Mouse (Mus musculus): Measurements from ENCODE around the gene Gm20425. TPM values are rescaled to one million over a fixed set of nuclear protein-coding genes. Genes with fewer than 3 reads are reported as not detected.
A peak's percentile ranks its signal among the peaks of the same experiment; 100 is the strongest.

Gm20425 gene
- polyA plus RNA-seq, 1 experiment from 2014 or later = not detected

DNA sequence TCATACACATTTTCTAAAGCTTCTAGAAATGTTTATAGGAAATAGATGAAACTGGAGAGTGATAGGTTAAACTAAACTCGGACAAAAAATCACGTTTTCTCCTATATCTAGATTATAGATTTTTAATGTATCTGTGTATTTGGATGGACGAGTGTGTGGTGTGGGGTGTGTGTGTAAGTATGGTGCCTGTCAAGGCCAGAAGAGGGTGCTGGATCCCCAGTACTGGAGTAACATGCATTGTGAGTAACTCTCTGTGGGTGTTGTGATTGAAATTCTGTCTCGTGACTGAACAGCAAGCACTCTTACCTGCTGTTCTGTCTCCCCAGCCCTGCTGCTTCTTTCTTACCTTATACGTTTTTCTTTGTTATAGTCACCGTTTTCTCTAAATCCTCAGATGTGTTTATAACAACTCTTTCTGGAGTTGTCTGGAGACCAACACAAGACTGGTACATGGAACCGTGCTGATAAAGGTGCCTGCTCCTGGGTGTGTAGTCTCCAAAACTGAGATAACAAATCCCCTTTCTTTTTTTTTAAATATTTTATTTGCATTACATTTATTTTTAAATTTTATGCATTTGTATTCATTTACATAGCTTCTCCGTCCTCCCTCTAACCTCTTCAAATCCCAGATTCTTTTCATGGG lies 16.5 kb upstream of the Gm20425 start:
- no peaks in the 10 kb centered on the region for H3K4me1 ChIP-seq (replicated peaks; ENCODE audit: control insufficient read depth, insufficient read depth, low read length)
- no peak overlapping the region for H3K9ac ChIP-seq (ENCODE audit: low read depth, low read length)
- H3K36me3 ChIP-seq (ENCODE audit: control insufficient read depth, insufficient read depth, low read length) = no peaks in the 10 kb centered on the region
- no peaks in the 10 kb centered on the region for H3K9me3 ChIP-seq (ENCODE audit: control insufficient read depth, low read length)
- no peaks in the 10 kb centered on the region for H3K27me3 ChIP-seq (replicated peaks; ENCODE audit: control insufficient read depth, insufficient read depth, low read length)
- ATAC-seq (replicated peaks; ENCODE audit: low FRiP score) = peak; percentile 70
- no peak overlapping the region for H3K27ac ChIP-seq (ENCODE audit: low read depth, low read length)
- WGBS = 68% methylated on average over 8 of the region's 8 CpGs
- DNase-seq (ENCODE audit: low spot score) = no peak
- no peak overlapping the region for H3K4me3 ChIP-seq (ENCODE audit: low read depth, low read length)
- H3K4me2 ChIP-seq = no peak overlapping the region

DNA sequence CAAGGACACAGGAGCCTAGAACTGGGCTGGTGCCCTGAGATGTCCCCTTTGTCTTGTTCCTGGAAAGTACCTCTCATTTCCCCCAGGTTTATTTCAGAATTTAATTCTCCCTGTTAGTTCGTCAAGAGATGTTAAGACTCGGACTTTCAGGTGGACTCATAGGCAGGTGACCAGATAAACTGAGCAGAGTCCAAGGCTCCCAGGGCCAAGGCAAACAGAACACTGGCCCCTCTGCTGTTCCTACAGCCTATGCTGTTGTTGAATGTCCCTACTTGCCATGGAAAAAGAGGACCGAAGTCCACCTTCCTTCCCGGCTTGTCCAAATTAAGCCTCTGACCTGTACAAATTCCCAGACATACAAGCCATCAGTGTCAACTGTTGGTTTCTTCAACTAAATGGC lies 13.5 kb upstream of the Gm20425 start:
- H3K36me3 ChIP-seq (ENCODE audit: control insufficient read depth, insufficient read depth, low read length) = no peaks in the 10 kb centered on the region
- H3K4me3 ChIP-seq (ENCODE audit: low read depth, low read length) = no peak overlapping the region
- H3K4me1 ChIP-seq (replicated peaks; ENCODE audit: control insufficient read depth, insufficient read depth, low read length) = no peaks in the 10 kb centered on the region
- 72% methylated on average over 4 of the region's 4 CpGs for WGBS
- no peak overlapping the region for H3K9ac ChIP-seq (ENCODE audit: low read depth, low read length)
- H3K27ac ChIP-seq (ENCODE audit: low read depth, low read length) = peak overlapping the region; percentile 65
- no peak overlapping the region for H3K4me2 ChIP-seq
- no peak for DNase-seq (ENCODE audit: low spot score)
- H3K9me3 ChIP-seq (ENCODE audit: control insufficient read depth, low read length) = no peaks in the 10 kb centered on the region
- no peaks in the 10 kb centered on the region for H3K27me3 ChIP-seq (replicated peaks; ENCODE audit: control insufficient read depth, insufficient read depth, low read length)
- no peak; the same call in 1 of the 2 replicates for ATAC-seq (replicated peaks; ENCODE audit: low FRiP score)

DNA sequence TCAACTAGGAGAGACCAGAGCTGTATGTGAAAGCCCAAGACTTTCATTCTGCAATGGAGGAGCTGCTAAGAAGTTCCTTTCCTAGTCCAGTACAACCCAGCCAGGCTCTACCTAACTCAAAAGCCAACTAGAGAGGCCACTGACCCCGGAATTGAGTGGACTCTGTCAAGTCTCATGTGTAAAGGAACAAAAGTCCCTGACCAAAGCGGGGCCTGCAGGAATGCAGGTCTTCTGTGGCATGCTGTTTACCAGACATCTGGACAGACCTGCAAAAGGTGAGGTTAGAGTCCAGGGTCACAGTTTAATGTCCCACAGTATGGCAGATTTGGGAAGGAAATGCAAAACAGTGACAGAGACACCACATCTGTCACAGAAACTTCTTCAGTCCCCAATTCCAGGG lies 11.1 kb upstream of the Gm20425 start:
- Histone ChIP-seq H3K36me3 (ENCODE audit: control insufficient read depth, insufficient read depth, low read length) (no peaks in the 10 kb centered on the region), H3K4me3 (ENCODE audit: low read depth, low read length) (no peak overlapping the region), H3K4me1 (replicated peaks; ENCODE audit: control insufficient read depth, insufficient read depth, low read length) (no peaks in the 10 kb centered on the region), H3K4me2 (no peak overlapping the region), H3K27ac (ENCODE audit: low read depth, low read length) (no peak overlapping the region), H3K27me3 (replicated peaks; ENCODE audit: control insufficient read depth, insufficient read depth, low read length) (no peaks in the 10 kb centered on the region), H3K9me3 (ENCODE audit: control insufficient read depth, low read length) (no peaks in the 10 kb centered on the region), H3K9ac (ENCODE audit: low read depth, low read length) (no peak overlapping the region)
- 78% methylated on average over 2 of the region's 2 CpGs for WGBS
- ATAC-seq (replicated peaks; ENCODE audit: low FRiP score) (no peak), DNase-seq (ENCODE audit: low spot score) (no peak)

DNA sequence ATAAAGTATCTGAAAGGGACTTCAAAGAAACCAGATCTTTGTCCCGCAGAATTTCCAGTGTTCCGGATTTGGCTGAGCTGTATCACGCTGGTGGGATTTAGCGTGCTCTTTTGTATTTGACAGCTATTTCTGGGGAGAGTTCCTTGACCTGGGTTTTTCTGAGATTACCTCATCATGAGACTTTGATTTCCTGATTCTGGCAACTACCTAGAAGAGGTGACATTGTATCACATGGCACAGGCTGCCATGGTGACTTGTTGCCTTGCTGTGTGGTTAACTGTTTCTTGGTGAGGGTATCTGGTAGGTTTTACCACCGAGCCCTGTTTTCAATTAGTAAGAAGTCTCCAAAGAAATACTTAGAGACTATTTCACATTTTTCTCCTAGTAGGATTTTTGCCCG lies 9.4 kb upstream of the Gm20425 start:
- ATAC-seq (replicated peaks; ENCODE audit: low FRiP score) = no peak
- H3K27ac ChIP-seq (ENCODE audit: low read depth, low read length) = no peak overlapping the region
- no peaks in the 10 kb centered on the region for H3K9me3 ChIP-seq (ENCODE audit: control insufficient read depth, low read length)
- no peak overlapping the region for H3K9ac ChIP-seq (ENCODE audit: low read depth, low read length)
- no peak overlapping the region for H3K4me3 ChIP-seq (ENCODE audit: low read depth, low read length)
- DNase-seq (ENCODE audit: low spot score) = no peak
- no peaks in the 10 kb centered on the region for H3K27me3 ChIP-seq (replicated peaks; ENCODE audit: control insufficient read depth, insufficient read depth, low read length)
- no peaks in the 10 kb centered on the region for H3K36me3 ChIP-seq (ENCODE audit: control insufficient read depth, insufficient read depth, low read length)
- H3K4me1 ChIP-seq (replicated peaks; ENCODE audit: control insufficient read depth, insufficient read depth, low read length) = no peaks in the 10 kb centered on the region
- no peak overlapping the region for H3K4me2 ChIP-seq
- 84% methylated on average over 6 of the region's 6 CpGs for WGBS

DNA sequence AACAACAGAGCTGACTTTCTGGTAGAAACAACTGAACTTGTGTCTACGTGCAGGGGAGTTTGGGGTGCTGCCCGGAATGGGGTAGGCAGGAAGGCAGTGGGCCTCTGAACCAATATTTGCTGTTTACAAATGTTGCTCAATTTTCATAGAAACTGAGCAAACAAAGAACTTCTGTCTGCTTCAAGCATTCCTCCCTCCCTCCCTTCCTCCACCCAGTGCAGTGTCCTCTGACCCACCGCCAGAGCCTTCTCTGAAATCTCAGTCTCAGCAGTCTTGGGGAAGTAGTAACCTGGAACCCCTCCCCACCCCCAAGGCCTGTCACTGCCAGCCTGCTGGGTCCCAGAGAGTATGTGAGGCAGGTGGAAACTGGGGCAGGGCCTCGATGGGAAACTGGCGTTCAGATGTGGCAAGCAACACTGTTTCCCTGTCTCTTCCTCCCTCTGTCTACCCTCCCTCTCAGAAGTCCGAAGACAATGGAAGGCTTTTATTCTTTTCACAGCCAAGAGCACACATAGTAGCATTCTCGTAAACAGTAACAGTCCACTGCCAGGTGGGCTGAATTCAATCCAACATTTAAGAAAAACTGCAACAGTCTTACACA lies 4.6 kb upstream of the Gm20425 start:
- DNase-seq (ENCODE audit: low spot score) = no peak
- Histone ChIP-seq H3K36me3 (ENCODE audit: control insufficient read depth, insufficient read depth, low read length) (no peaks in the 10 kb centered on the region), H3K27ac (ENCODE audit: low read depth, low read length) (peak overlapping the region; percentile 73), H3K4me3 (ENCODE audit: low read depth, low read length) (no peak overlapping the region), H3K27me3 (replicated peaks; ENCODE audit: control insufficient read depth, insufficient read depth, low read length) (no peaks in the 10 kb centered on the region), H3K9me3 (ENCODE audit: control insufficient read depth, low read length) (no peaks in the 10 kb centered on the region), H3K4me2 (peak overlapping the region; percentile 1; the same call in 1 of the 2 replicates), H3K4me1 (replicated peaks; ENCODE audit: control insufficient read depth, insufficient read depth, low read length) (peaks cover 11% of the 10 kb centered on the region), H3K9ac (ENCODE audit: low read depth, low read length) (no peak overlapping the region)
- 57% methylated on average over 7 of the region's 7 CpGs for WGBS
- 0 out of 2 replicates have a peak, but pooled peaks have one; percentile 11 for ATAC-seq (replicated peaks; ENCODE audit: low FRiP score)

DNA sequence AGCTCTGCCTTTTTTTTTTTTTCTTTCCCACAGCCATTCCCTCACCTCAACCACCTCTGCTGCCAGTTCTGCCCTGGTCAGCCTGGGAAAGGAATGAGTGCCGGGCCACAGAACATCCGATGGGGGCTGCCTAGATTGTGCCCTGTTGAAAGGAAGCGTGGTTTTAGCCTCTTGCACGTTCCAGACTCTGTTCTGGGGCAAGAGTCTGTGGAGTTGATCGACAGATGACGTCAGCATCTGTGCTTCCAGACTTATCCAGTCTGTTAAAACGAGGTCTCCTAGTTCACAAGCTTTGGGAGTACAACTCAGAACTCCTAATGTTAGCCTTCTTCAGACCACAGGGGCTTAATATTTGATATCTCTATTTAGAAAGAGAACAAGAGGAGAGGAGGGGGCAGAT lies 4.0 kb upstream of the Gm20425 start:
- no peak overlapping the region for H3K4me2 ChIP-seq
- H3K4me1 ChIP-seq (replicated peaks; ENCODE audit: control insufficient read depth, insufficient read depth, low read length) = peaks cover 11% of the 10 kb centered on the region
- H3K9me3 ChIP-seq (ENCODE audit: control insufficient read depth, low read length) = no peaks in the 10 kb centered on the region
- WGBS = 46% methylated on average over 7 of the region's 7 CpGs
- DNase-seq (ENCODE audit: low spot score) = no peak
- H3K27ac ChIP-seq (ENCODE audit: low read depth, low read length) = peak overlapping the region; percentile 73
- H3K36me3 ChIP-seq (ENCODE audit: control insufficient read depth, insufficient read depth, low read length) = no peaks in the 10 kb centered on the region
- H3K9ac ChIP-seq (ENCODE audit: low read depth, low read length) = no peak overlapping the region
- ATAC-seq (replicated peaks; ENCODE audit: low FRiP score) = no peak
- H3K27me3 ChIP-seq (replicated peaks; ENCODE audit: control insufficient read depth, insufficient read depth, low read length) = no peaks in the 10 kb centered on the region
- no peak overlapping the region for H3K4me3 ChIP-seq (ENCODE audit: low read depth, low read length)

DNA sequence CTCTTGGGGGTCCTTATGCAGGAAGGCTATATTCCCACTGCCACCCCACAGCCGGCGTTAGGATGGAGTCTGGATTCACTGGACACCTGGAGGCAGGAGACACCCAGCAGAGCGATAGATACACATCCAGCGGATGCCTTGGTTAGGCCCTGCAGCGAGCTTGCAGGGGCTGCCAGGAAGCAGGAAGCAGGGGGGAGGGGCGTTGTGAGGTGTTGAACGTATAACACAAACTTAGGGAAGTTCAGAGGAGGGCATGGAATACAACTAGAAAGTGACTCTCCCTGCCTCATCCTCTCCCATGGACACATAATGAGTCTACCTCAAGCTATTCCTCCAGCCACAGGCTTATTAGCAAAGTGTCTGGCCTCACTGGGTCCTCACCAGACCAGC lies 2.9 kb upstream of the Gm20425 start:
- H3K4me3 ChIP-seq (ENCODE audit: low read depth, low read length) = no peak overlapping the region
- H3K4me1 ChIP-seq (replicated peaks; ENCODE audit: control insufficient read depth, insufficient read depth, low read length) = peaks cover 11% of the 10 kb centered on the region
- H3K27me3 ChIP-seq (replicated peaks; ENCODE audit: control insufficient read depth, insufficient read depth, low read length) = no peaks in the 10 kb centered on the region
- ATAC-seq (replicated peaks; ENCODE audit: low FRiP score) = no peak
- H3K9ac ChIP-seq (ENCODE audit: low read depth, low read length) = no peak overlapping the region
- no peak for DNase-seq (ENCODE audit: low spot score)
- H3K27ac ChIP-seq (ENCODE audit: low read depth, low read length) = no peak overlapping the region
- no peaks in the 10 kb centered on the region for H3K36me3 ChIP-seq (ENCODE audit: control insufficient read depth, insufficient read depth, low read length)
- H3K4me2 ChIP-seq = no peak overlapping the region
- WGBS = 38% methylated on average over 7 of the region's 7 CpGs
- H3K9me3 ChIP-seq (ENCODE audit: control insufficient read depth, low read length) = no peaks in the 10 kb centered on the region

DNA sequence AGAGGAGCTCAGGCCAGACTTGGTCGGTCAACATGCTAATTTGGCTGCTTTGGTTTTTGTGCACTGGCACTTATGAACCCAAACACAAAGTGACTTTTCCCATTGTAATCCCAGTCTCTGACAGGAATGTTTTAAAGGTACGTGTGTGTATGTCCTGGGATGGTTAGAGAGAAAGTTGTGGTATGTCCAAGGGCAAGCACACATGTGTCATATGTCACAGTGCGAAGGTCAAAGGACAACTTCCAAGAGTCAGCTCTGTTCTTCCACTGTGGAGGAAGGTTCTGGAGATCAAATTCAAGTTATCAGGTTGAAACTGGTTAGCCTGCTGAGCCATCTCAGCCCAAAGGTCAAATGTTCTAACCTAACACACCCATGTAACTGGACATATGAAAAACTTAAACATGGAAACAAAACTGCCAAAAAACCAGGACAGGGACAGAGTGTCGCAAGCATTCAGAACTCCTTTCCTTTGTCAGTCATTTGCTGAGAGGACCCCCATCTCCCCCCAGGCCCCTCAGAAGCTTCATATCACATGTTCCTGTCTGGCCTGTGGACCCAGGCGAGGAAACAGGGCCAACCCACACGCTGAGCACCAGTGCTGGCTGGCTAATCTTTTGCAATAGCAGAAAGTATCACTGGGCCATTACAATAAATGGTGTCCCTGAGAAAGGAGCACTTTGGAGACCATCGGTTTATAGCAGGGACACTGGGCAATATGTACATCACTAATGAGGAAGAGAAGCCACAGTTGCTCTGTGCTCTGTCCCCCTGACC lies 2.3 kb upstream of the Gm20425 start:
- no peaks in the 10 kb centered on the region for H3K9me3 ChIP-seq (ENCODE audit: control insufficient read depth, low read length)
- no peak for DNase-seq (ENCODE audit: low spot score)
- ATAC-seq (replicated peaks; ENCODE audit: low FRiP score) = no peak

More for the DNA sequence above, 2.3 kb upstream of the Gm20425 start:
- Histone ChIP-seq H3K4me3 (ENCODE audit: low read depth, low read length) (no peak overlapping the region), H3K27me3 (replicated peaks; ENCODE audit: control insufficient read depth, insufficient read depth, low read length) (no peaks in the 10 kb centered on the region), H3K27ac (ENCODE audit: low read depth, low read length) (no peak overlapping the region), H3K4me2 (no peak overlapping the region), H3K9ac (ENCODE audit: low read depth, low read length) (no peak overlapping the region), H3K36me3 (ENCODE audit: control insufficient read depth, insufficient read depth, low read length) (no peaks in the 10 kb centered on the region), H3K4me1 (replicated peaks; ENCODE audit: control insufficient read depth, insufficient read depth, low read length) (peaks cover 11% of the 10 kb centered on the region)
- WGBS = 75% methylated on average over 7 of the region's 7 CpGs

Measured in liver, embryonic 11.5 days (tissue).